Mouse (Mus musculus) forebrain, embryonic 10.5 days (tissue): ENCODE data around the gene Igdcc4. TPM values are rescaled to one million over a fixed set of nuclear protein-coding genes. Genes with fewer than 3 reads are reported as not detected.
"Not testable (repeated sequence)": the region's sequence is repeated elsewhere in the genome, so short reads cannot be mapped to it uniquely, and the experiment has no call there.

Experiments used
- DNase-seq: peaks from one replicate; pipeline ENCODE4 v3.0.0-alpha.2; 2017; ENCODE audit warnings: low spot score; ENCODE audit errors: extremely low spot score
- H3K27ac ChIP-seq: fragments of 300-500 bp; sonication (generic); 2 replicates; pipeline ENCODE4 v1.5.1; 2016; ENCODE audit warnings: mild to moderate bottlenecking
- H3K27me3 ChIP-seq: fragments of 300-500 bp; sonication (generic); 2 replicates; pipeline ENCODE4 v1.6.1; 2016; ENCODE audit warnings: mild to moderate bottlenecking; ENCODE audit not compliant: poor library complexity, severe bottlenecking
- H3K36me3 ChIP-seq: fragments of 300-500 bp; sonication (generic); replicated peaks from 2 replicates; pipeline ENCODE4 v1.6.1; 2016; ENCODE audit warnings: mild to moderate bottlenecking, moderate library complexity
- H3K4me1 ChIP-seq: fragments of 300-500 bp; sonication (generic); 2 replicates; pipeline ENCODE4 v1.6.1; 2016
- H3K4me3 ChIP-seq: fragments of 300-500 bp; sonication (generic); 2 replicates; pipeline ENCODE4 v1.5.1; 2016; ENCODE audit warnings: mild to moderate bottlenecking, moderate library complexity
- H3K9me3 ChIP-seq: fragments of 300-500 bp; sonication (generic); 2 replicates; pipeline ENCODE4 v1.6.1; 2016; ENCODE audit warnings: mild to moderate bottlenecking, moderate library complexity
- WGBS: fragments of 180-500 bp; shearing (Covaris S2); methylation state at CpG from one replicate; pipeline ENCODE4 v1.1.7; 2016; 5-methylcytosine and 5-hydroxymethylcytosine counted together
- polyA plus RNA-seq: library from polyadenylated mRNA; unstranded; fragments of >200 nt; fragmentation: Nextera tagmentation; extraction: Ambion mirVana; gene quantifications from 2 replicates; pipeline ENCODE4 v1.2.1, GENCODE M21; 2016

The Igdcc4 gene
- 7.7 and 8.0 TPM in 2 replicates for polyA plus RNA-seq

- Histone ChIP-seq H3K27ac (peak within 1 kb of the TSS; percentile 92), H3K4me3 (peak within 1 kb of the TSS; percentile 76), H3K27me3 (peaks cover 29% of the 10 kb centered on the region), H3K36me3 (no peaks in the 10 kb centered on the region), H3K9me3 (peaks cover 6% of the 10 kb centered on the region; the same call in 1 of the 2 replicates), H3K4me1 (peaks cover 36% of the 10 kb centered on the region)
- DNase-seq = peak; percentile 41
- 1% methylated on average over 74 of the region's 76 CpGs for WGBS
Measured at GRCm38 (mm10) chr9:65100991-65101685, at the start of gene Igdcc4. Igdcc4 (plus strand) TSS chr9:65101486.

- H3K4me3 ChIP-seq = no peak overlapping the region
- peaks cover 96% of the 10 kb centered on the region for H3K36me3 ChIP-seq
- H3K27ac ChIP-seq = no peak overlapping the region
- DNase-seq = no peak
- H3K9me3 ChIP-seq = no peaks in the 10 kb centered on the region
- H3K4me1 ChIP-seq = no peaks in the 10 kb centered on the region
- 96% methylated on average over 7 of the region's 7 CpGs for WGBS
- no peaks in the 10 kb centered on the region for H3K27me3 ChIP-seq
Measured at GRCm38 (mm10) chr9:65064251-65064650, 37.0 kb upstream of the Igdcc4 start.

- Histone ChIP-seq H3K27me3 (no peaks in the 10 kb centered on the region), H3K4me1 (no peaks in the 10 kb centered on the region), H3K27ac (no peak overlapping the region), H3K9me3 (no peaks in the 10 kb centered on the region), H3K4me3 (no peak overlapping the region), H3K36me3 (peaks cover 100% of the 10 kb centered on the region)
- WGBS = 97% methylated on average over 3 of the region's 3 CpGs
- DNase-seq = no peak
Measured at GRCm38 (mm10) chr9:65070587-65070986, 30.7 kb upstream of the Igdcc4 start.

- Histone ChIP-seq H3K27me3 (no peaks in the 10 kb centered on the region), H3K27ac (no peak overlapping the region), H3K4me3 (no peak overlapping the region), H3K36me3 (peaks cover 98% of the 10 kb centered on the region), H3K9me3 (no peaks in the 10 kb centered on the region), H3K4me1 (no peaks in the 10 kb centered on the region)
- no peak for DNase-seq
- WGBS = 89% methylated on average over 9 of the region's 9 CpGs
Measured at GRCm38 (mm10) chr9:65073555-65073954, 27.7 kb upstream of the Igdcc4 start.

GRCm38 (mm10) chr9:65074251-65074650 lies 27.0 kb upstream of the Igdcc4 start:
- Histone ChIP-seq H3K4me3 (no peak overlapping the region), H3K4me1 (no peaks in the 10 kb centered on the region), H3K9me3 (no peaks in the 10 kb centered on the region), H3K27me3 (no peaks in the 10 kb centered on the region), H3K36me3 (peaks cover 98% of the 10 kb centered on the region), H3K27ac (no peak overlapping the region)
- no peak for DNase-seq
- WGBS = 94% methylated on average over 15 of the region's 15 CpGs

GRCm38 (mm10) chr9:65074855-65075493 lies 26.3 kb upstream of the Igdcc4 start:
- H3K27ac ChIP-seq = no peak overlapping the region
- no peak for DNase-seq
- H3K27me3 ChIP-seq = no peaks in the 10 kb centered on the region
- 86% methylated on average over 6 of the region's 6 CpGs for WGBS
- no peak overlapping the region for H3K4me3 ChIP-seq
- H3K36me3 ChIP-seq = peaks cover 98% of the 10 kb centered on the region
- no peaks in the 10 kb centered on the region for H3K9me3 ChIP-seq
- no peaks in the 10 kb centered on the region for H3K4me1 ChIP-seq

- H3K27me3 ChIP-seq = no peaks in the 10 kb centered on the region
- no peaks in the 10 kb centered on the region for H3K9me3 ChIP-seq
- 89% methylated on average over 5 of the region's 5 CpGs for WGBS
- no peaks in the 10 kb centered on the region for H3K4me1 ChIP-seq
- no peak for DNase-seq
- no peak overlapping the region for H3K27ac ChIP-seq
- no peak overlapping the region for H3K4me3 ChIP-seq
- H3K36me3 ChIP-seq = peaks cover 98% of the 10 kb centered on the region
Measured at GRCm38 (mm10) chr9:65077536-65077935, 23.8 kb upstream of the Igdcc4 start.

- 94% methylated on average over 2 of the region's 2 CpGs for WGBS
- H3K4me1 ChIP-seq, H3K9me3 ChIP-seq, H3K4me3 ChIP-seq, H3K27me3 ChIP-seq, DNase-seq, H3K27ac ChIP-seq: not testable (repeated sequence)
- H3K36me3 ChIP-seq = peaks cover 95% of the 10 kb centered on the region
Measured at GRCm38 (mm10) chr9:65080141-65080540, 21.1 kb upstream of the Igdcc4 start.

- no peak for DNase-seq
- WGBS = 94% methylated on average over 18 of the region's 18 CpGs
- 0 out of 2 replicates have a peak, but pooled peaks cover 3% of the 10 kb centered on the region for H3K4me1 ChIP-seq
- H3K27ac ChIP-seq = no peak overlapping the region
- no peaks in the 10 kb centered on the region for H3K9me3 ChIP-seq
- no peaks in the 10 kb centered on the region for H3K27me3 ChIP-seq
- no peak overlapping the region for H3K4me3 ChIP-seq
- H3K36me3 ChIP-seq = peaks cover 66% of the 10 kb centered on the region
Measured at GRCm38 (mm10) chr9:65083075-65083765, 18.1 kb upstream of the Igdcc4 start.

- DNase-seq = no peak
- 86% methylated on average over 7 of the region's 7 CpGs for WGBS
- H3K4me3 ChIP-seq = no peak overlapping the region
- H3K9me3 ChIP-seq = no peaks in the 10 kb centered on the region
- H3K4me1 ChIP-seq = 0 out of 2 replicates have a peak, but pooled peaks cover 3% of the 10 kb centered on the region
- no peak overlapping the region for H3K27ac ChIP-seq
- no peaks in the 10 kb centered on the region for H3K27me3 ChIP-seq
- peaks cover 55% of the 10 kb centered on the region for H3K36me3 ChIP-seq
Measured at GRCm38 (mm10) chr9:65084198-65084807, 17.0 kb upstream of the Igdcc4 start.

GRCm38 (mm10) chr9:65085270-65085669 lies 16.0 kb upstream of the Igdcc4 start:
- WGBS = 84% methylated on average over 1 of the region's 1 CpGs
- Histone ChIP-seq H3K4me3 (no peak overlapping the region), H3K36me3 (peaks cover 45% of the 10 kb centered on the region), H3K27me3 (no peaks in the 10 kb centered on the region), H3K4me1 (peaks cover 11% of the 10 kb centered on the region; the same call in 1 of the 2 replicates), H3K9me3 (no peaks in the 10 kb centered on the region), H3K27ac (no peak overlapping the region)
- DNase-seq = no peak

GRCm38 (mm10) chr9:65086801-65087200 lies 14.5 kb upstream of the Igdcc4 start:
- Histone ChIP-seq H3K4me3 (no peak overlapping the region), H3K27me3 (no peaks in the 10 kb centered on the region), H3K4me1 (peaks cover 13% of the 10 kb centered on the region; the same call in 1 of the 2 replicates), H3K36me3 (peaks cover 30% of the 10 kb centered on the region), H3K27ac (no peak overlapping the region), H3K9me3 (no peaks in the 10 kb centered on the region)
- no peak for DNase-seq
- 87% methylated on average over 1 of the region's 1 CpGs for WGBS
